Mouse (Mus musculus) brain, adult 2 months (tissue): ENCODE results near the gene Kank1.
"Not testable (repeated sequence)": the region's sequence is repeated elsewhere in the genome, so short reads cannot be mapped to it uniquely, and the experiment has no call there.

Source experiments
- DNase-seq: peaks from one replicate; pipeline ENCODE4 v3.0.0; 2011; ENCODE audit warnings: low read depth, low spot score

Kank1 gene

GRCm38 (mm10) chr19:25436789-25437650, 200.2 kb downstream of the Kank1 start:
- DNase-seq, result peak; percentile 11

DNA sequence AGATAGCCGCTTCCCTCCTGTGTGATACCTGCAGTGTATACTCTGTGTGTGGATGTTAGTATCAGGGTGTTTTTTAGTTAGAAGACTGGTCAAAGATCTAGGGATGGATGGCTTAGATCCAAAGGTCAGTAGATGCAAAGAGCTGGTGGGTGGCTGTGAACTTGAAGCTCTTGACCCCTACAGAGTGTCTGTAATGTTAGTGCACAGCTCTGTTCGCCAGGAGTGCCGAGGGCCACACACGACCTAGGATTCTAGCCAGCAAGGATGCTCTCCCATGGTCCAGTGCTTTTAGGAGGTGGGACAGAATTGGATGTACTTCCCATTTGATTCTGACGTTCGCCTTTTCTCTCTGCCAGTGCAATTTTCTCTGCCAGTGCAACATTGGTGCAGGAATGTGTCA, 201.5 kb downstream of the Kank1 start:
- DNase-seq, result no peak

GRCm38 (mm10) chr19:25439807-25440206, 203.0 kb downstream of the Kank1 start:
- DNase-seq, result peak; percentile 48

GRCm38 (mm10) chr19:25440736-25441135, 204.0 kb downstream of the Kank1 start:
- DNase-seq, result no peak

DNA sequence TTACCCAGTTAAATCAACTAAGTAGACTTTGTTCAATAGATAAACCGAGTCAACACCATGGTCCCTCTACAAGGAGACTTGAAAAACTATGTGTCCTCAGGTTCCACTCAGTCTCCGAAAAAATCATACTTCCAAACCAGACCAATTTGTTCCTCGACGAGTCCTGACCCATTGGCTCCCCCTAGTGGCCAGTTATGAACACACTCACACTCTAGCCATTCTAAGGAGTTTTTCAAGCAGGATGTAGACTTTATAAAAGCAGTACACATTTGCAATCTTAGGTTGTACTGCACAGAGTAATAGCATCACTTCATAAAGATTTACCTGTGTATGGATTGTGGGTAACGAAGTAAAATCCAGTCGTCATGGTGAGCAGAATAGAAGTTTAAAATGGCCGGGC, 208.3 kb downstream of the Kank1 start:
- DNase-seq, result peak; percentile 83

- DNase-seq, result no peak
Observed at GRCm38 (mm10) chr19:25445842-25446241, 209.1 kb downstream of the Kank1 start.

GRCm38 (mm10) chr19:25446683-25447082, 209.9 kb downstream of the Kank1 start:
- DNase-seq, result no peak

DNA sequence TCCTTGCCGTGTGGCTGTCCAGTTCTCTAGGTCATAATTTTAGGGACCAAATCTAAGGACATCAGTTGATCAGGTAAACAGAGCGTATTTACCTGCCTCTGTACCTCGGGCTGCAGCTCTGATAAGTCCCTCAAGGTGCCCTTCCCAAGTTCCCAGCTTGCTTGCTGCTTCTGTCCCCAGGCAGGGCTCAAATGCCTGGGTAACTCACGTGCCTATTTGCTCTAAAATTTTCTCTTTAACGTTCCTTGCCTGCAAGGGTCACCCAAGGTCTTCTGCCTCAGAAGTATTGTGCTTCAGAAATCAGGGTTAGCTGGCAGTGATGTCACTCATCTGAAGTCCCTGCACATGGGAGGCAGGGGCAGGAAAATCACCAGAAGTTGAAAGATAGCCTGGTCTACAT, 210.6 kb downstream of the Kank1 start:
- DNase-seq, result no peak

GRCm38 (mm10) chr19:25450869-25451629, 214.3 kb downstream of the Kank1 start:
- DNase-seq, result peak; percentile 52

- DNase-seq, result no peak
Observed at GRCm38 (mm10) chr19:25453146-25453545, 216.4 kb downstream of the Kank1 start.

GRCm38 (mm10) chr19:25460760-25461159, 224.0 kb downstream of the Kank1 start:
- no peak for DNase-seq

DNA sequence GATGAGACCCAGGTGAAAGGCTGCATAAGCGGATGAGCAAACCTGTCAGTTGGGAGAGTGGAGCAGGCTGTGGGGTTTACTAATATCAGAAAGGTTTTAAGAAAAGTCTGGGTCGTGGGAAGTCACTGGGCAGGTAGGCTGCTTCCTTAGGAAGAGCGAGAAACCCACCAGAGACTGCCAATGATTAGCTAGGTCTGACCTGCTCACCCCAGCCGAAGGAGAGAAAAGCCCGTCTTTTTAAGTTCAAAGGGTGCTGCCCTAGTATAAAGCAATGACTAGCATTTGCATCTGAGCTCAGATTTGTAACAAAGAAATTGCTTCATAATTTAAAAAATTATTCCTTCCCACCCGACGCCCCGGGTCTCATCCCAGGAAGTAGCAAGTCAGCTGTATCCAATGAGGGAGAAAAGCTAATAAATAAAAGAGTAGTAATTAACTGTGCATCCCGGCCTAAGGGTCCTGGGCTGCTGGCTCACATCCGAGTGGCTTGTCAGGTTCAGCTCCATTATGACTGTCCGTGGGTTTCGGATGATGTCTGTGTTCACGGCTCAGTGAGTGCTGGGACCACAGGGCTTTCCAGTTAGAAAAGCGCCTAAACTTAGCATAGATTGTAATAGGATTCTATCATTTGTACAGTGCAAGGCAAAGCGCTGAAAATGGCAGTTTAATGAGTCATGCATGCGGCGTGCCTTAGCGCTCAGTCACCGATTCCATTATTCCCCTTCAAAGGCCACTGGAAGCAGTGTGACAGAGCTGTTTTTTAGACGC, 225.0 kb downstream of the Kank1 start:
- peak; percentile 51 for DNase-seq

DNA sequence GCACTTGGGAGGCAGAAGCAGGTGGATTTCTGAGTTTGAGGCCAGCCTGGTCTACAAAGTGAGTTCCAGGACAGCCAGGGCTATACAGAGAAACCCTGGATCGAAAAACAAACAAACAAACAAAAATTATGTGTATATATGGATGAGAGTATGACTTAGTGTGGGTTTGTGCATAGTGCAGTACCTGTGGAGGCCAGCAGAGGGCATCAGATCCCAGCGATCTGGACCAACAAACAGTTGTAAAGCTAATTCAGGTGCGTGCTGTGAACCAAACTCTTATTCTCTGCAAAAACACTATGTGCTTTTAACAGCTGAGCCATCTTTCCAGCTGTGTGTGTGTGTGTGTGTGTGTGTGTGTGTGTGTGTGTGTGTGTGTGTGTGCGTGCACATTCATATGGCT, 239.0 kb downstream of the Kank1 start:
- not testable (repeated sequence) for DNase-seq

DNA sequence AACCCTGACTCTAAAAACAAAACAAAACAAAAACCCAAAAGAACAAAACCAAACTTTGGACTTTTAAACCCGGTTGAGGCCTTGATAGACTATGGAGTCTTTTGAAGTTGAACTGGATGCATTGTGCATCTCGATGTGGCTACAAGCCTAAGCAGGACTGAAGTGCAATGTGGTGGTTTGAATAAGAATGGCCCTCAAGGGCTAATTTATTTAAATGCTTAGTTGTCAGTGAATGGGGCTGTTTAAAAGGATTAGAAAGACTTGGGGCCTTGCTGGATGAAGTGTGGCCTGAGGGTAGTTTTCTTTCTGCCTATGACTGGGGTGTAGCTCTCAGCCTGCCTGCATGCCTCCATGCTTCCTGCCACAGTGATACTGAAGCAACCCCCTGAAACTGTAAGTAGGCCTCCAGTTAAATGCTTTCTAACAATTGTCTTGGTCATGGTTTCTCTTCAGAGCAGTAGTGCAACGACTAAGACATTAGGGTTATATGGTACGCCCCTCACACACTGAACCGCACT, 242.4 kb downstream of the Kank1 start:
- no peak for DNase-seq

DNA sequence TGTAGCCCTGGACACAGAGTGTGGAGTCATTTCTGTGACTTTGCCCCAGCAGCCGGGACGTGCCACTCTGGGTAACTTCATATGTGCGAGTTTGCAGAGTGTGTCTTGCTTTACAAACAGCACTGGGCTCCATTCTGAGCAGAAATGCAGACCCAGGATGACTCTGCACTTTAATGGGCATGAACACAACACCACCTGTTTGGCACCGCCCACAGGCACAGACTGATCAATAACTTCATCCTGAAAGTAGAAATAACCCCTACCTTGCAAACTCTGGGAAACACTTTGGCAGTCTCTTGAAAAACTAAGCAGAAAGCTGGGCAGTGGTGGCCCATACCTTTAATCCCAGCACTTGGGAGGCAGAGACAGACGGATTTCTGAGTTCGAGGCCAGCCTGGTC, 244.0 kb downstream of the Kank1 start:
- no peak for DNase-seq
